Mouse (Mus musculus): ENCODE results near the gene Mamstr. TPM values are rescaled to one million over a fixed set of nuclear protein-coding genes. Genes with fewer than 3 reads are reported as not detected.

Mamstr gene
- polyA plus RNA-seq, 1 experiment from 2014 or later, result 2.3 TPM

- H3K36me3 ChIP-seq, result no peaks in the 10 kb centered on the region
- no peaks in the 10 kb centered on the region for H3K9me3 ChIP-seq
- H3K27ac ChIP-seq, result peak within 1 kb of the TSS; percentile 47; the same call in 1 of the 2 replicates
- 80% methylated on average over 50 of the region's 50 CpGs for WGBS
- H3K4me3 ChIP-seq, result no peak within 1 kb of the TSS
- peaks cover 34% of the 10 kb centered on the region for H3K4me1 ChIP-seq
- peaks cover 14% of the 10 kb centered on the region for H3K27me3 ChIP-seq (ENCODE audit: insufficient read depth, poor library complexity, severe bottlenecking)
- no peak for DNase-seq (ENCODE audit: low spot score)
Observed at GRCm38 (mm10) chr7:45693921-45694591, 54.3 kb downstream of the Mamstr start, which contains the start of gene Sec1. Gene Sec1 (minus strand): TSS chr7:45694402.

- 34% methylated on average over 6 of the region's 6 CpGs for WGBS
Observed at GRCm38 (mm10) chr7:45695098-45695497, 55.3 kb downstream of the Mamstr start.

More at GRCm38 (mm10) chr7:45695098-45695497, 55.3 kb downstream of the Mamstr start:
- no peak overlapping the region for H3K4me3 ChIP-seq
- H3K27me3 ChIP-seq (ENCODE audit: insufficient read depth, poor library complexity, severe bottlenecking), result peaks cover 24% of the 10 kb centered on the region
- no peak overlapping the region for H3K27ac ChIP-seq
- H3K4me1 ChIP-seq, result peaks cover 34% of the 10 kb centered on the region
- no peaks in the 10 kb centered on the region for H3K36me3 ChIP-seq
- no peak for DNase-seq (ENCODE audit: low spot score)
- H3K9me3 ChIP-seq, result no peaks in the 10 kb centered on the region

Other genes with a start within 250 kb of the Mamstr start
- 173 and 241 TPM in 2 replicates for gene Snrnp70, start 244.2 kb upstream of the Mamstr start, polyA plus RNA-seq (2016; fragmentation: Nextera tagmentation; extraction: Ambion mirVana)
- gene Kcna7, start 234.3 kb upstream of the Mamstr start, polyA plus RNA-seq (2016; fragmentation: Nextera tagmentation; extraction: Ambion mirVana), result 0.28 and 0.45 TPM in 2 replicates
- 1.5 and 2.6 TPM in 2 replicates for gene Ntf5, start 226.3 kb upstream of the Mamstr start, polyA plus RNA-seq (2016; fragmentation: Nextera tagmentation; extraction: Ambion mirVana)
- not detected in 2 replicates for gene Lhb, start 219.2 kb upstream of the Mamstr start, polyA plus RNA-seq (2016; fragmentation: Nextera tagmentation; extraction: Ambion mirVana)
- gene Gys1, start 205.1 kb upstream of the Mamstr start, polyA plus RNA-seq (2016; fragmentation: Nextera tagmentation; extraction: Ambion mirVana), result 79.9 and 124 TPM in 2 replicates
- gene Ruvbl2, start 201.9 kb upstream of the Mamstr start, polyA plus RNA-seq (2016; fragmentation: Nextera tagmentation; extraction: Ambion mirVana), result 121 and 175 TPM in 2 replicates
- 4,578 and 4,939 TPM in 2 replicates for gene Ftl1, start 180.1 kb upstream of the Mamstr start, polyA plus RNA-seq (2016; fragmentation: Nextera tagmentation; extraction: Ambion mirVana)
- 187 and 244 TPM in 2 replicates for gene Bax, start 173.1 kb upstream of the Mamstr start, polyA plus RNA-seq (2016; fragmentation: Nextera tagmentation; extraction: Ambion mirVana)
- gene Tulp2, start 158.1 kb upstream of the Mamstr start, polyA plus RNA-seq (2016; fragmentation: Nextera tagmentation; extraction: Ambion mirVana), result 2.6 and 2.9 TPM in 2 replicates
- gene Gm45808, start 153.2 kb upstream of the Mamstr start, polyA plus RNA-seq (2016; fragmentation: Nextera tagmentation; extraction: Ambion mirVana), result not detected in 2 replicates
- gene Dhdh, start 151.2 kb upstream of the Mamstr start, polyA plus RNA-seq (2016; fragmentation: Nextera tagmentation; extraction: Ambion mirVana), result 5.8 and 6.1 TPM in 2 replicates
- gene Nucb1, start 129.6 kb upstream of the Mamstr start, polyA plus RNA-seq (2016; fragmentation: Nextera tagmentation; extraction: Ambion mirVana), result 163 and 198 TPM in 2 replicates
- gene Ppp1r15a, start 113.7 kb upstream of the Mamstr start, polyA plus RNA-seq (2016; fragmentation: Nextera tagmentation; extraction: Ambion mirVana), result 28.2 and 31.2 TPM in 2 replicates
- gene Plekha4, start 113.6 kb upstream of the Mamstr start, polyA plus RNA-seq (2016; fragmentation: Nextera tagmentation; extraction: Ambion mirVana), result 0.59 and 0.64 TPM in 2 replicates
- 0.42 and 1.2 TPM in 2 replicates for gene Hsd17b14, start 85.1 kb upstream of the Mamstr start, polyA plus RNA-seq (2016; fragmentation: Nextera tagmentation; extraction: Ambion mirVana)
- 76.7 and 80.8 TPM in 2 replicates for gene Bcat2, start 69.8 kb upstream of the Mamstr start, polyA plus RNA-seq (2016; fragmentation: Nextera tagmentation; extraction: Ambion mirVana)
- not detected in 2 replicates for gene Fgf21, start 24.5 kb upstream of the Mamstr start, polyA plus RNA-seq (2016; fragmentation: Nextera tagmentation; extraction: Ambion mirVana)
- not detected in 2 replicates for gene Fut1, start 22.7 kb upstream of the Mamstr start, polyA plus RNA-seq (2016; fragmentation: Nextera tagmentation; extraction: Ambion mirVana)
- gene Izumo1, start 18.2 kb upstream of the Mamstr start, polyA plus RNA-seq (2016; fragmentation: Nextera tagmentation; extraction: Ambion mirVana), result 0.25 and 0.49 TPM in 2 replicates
- gene Rasip1, start 12.5 kb upstream of the Mamstr start, polyA plus RNA-seq (2016; fragmentation: Nextera tagmentation; extraction: Ambion mirVana), result 17.6 and 20.5 TPM in 2 replicates
- 1.1 and 1.3 TPM in 2 replicates for gene Fut2, start 26.4 kb downstream of the Mamstr start, polyA plus RNA-seq (2016; fragmentation: Nextera tagmentation; extraction: Ambion mirVana)
- 0.13 and 0.14 TPM in 2 replicates for gene Ntn5, start 44.0 kb downstream of the Mamstr start, polyA plus RNA-seq (2016; fragmentation: Nextera tagmentation; extraction: Ambion mirVana)
- gene Sec1, start 54.4 kb downstream of the Mamstr start, polyA plus RNA-seq (2016; fragmentation: Nextera tagmentation; extraction: Ambion mirVana), result 0.51 and 0.75 TPM in 2 replicates
- gene Car11, start 59.9 kb downstream of the Mamstr start, polyA plus RNA-seq (2016; fragmentation: Nextera tagmentation; extraction: Ambion mirVana), result 3.1 and 5.1 TPM in 2 replicates
- gene Dbp, start 65.1 kb downstream of the Mamstr start, polyA plus RNA-seq (2016; fragmentation: Nextera tagmentation; extraction: Ambion mirVana), result 2.7 and 3.2 TPM in 2 replicates
- 860 and 1,046 TPM in 2 replicates for gene Rpl18, start 75.5 kb downstream of the Mamstr start, polyA plus RNA-seq (2016; fragmentation: Nextera tagmentation; extraction: Ambion mirVana)
- gene Sphk2, start 78.0 kb downstream of the Mamstr start, polyA plus RNA-seq (2016; fragmentation: Nextera tagmentation; extraction: Ambion mirVana), result 24.7 and 29.3 TPM in 2 replicates
- gene Fam83e, start 81.2 kb downstream of the Mamstr start, polyA plus RNA-seq (2016; fragmentation: Nextera tagmentation; extraction: Ambion mirVana), result 0.76 and 1.2 TPM in 2 replicates
- not detected in 2 replicates for gene Spaca4, start 85.8 kb downstream of the Mamstr start, polyA plus RNA-seq (2016; fragmentation: Nextera tagmentation; extraction: Ambion mirVana)
- gene Lmtk3, start 143.8 kb downstream of the Mamstr start, polyA plus RNA-seq (2016; fragmentation: Nextera tagmentation; extraction: Ambion mirVana), result 0.57 and 1.8 TPM in 2 replicates
- 0.46 and 0.79 TPM in 2 replicates for gene Sult2b1, start 144.7 kb downstream of the Mamstr start, polyA plus RNA-seq (2016; fragmentation: Nextera tagmentation; extraction: Ambion mirVana)
- 99.1 and 124 TPM in 2 replicates for gene Cyth2, start 174.6 kb downstream of the Mamstr start, polyA plus RNA-seq (2016; fragmentation: Nextera tagmentation; extraction: Ambion mirVana)
- 0.90 and 1.4 TPM in 2 replicates for gene Kcnj14, start 184.8 kb downstream of the Mamstr start, polyA plus RNA-seq (2016; fragmentation: Nextera tagmentation; extraction: Ambion mirVana)
- gene Grwd1, start 191.0 kb downstream of the Mamstr start, polyA plus RNA-seq (2016; fragmentation: Nextera tagmentation; extraction: Ambion mirVana), result 69.8 and 97.9 TPM in 2 replicates
- gene Kdelr1, start 232.8 kb downstream of the Mamstr start, polyA plus RNA-seq (2016; fragmentation: Nextera tagmentation; extraction: Ambion mirVana), result 44.1 and 57.5 TPM in 2 replicates
- 0.10 and 0.18 TPM in 2 replicates for gene Grin2d, start 238.4 kb downstream of the Mamstr start, polyA plus RNA-seq (2016; fragmentation: Nextera tagmentation; extraction: Ambion mirVana)